Mouse (Mus musculus) yolk sac, embryonic 10.5 days (tissue): ENCODE results near the gene Git1.

Source experiments
- DNase-seq: peaks from one replicate; pipeline ENCODE4 v3.0.0-alpha.2; 2017; ENCODE audit warnings: low spot score

Gene Git1

DNA sequence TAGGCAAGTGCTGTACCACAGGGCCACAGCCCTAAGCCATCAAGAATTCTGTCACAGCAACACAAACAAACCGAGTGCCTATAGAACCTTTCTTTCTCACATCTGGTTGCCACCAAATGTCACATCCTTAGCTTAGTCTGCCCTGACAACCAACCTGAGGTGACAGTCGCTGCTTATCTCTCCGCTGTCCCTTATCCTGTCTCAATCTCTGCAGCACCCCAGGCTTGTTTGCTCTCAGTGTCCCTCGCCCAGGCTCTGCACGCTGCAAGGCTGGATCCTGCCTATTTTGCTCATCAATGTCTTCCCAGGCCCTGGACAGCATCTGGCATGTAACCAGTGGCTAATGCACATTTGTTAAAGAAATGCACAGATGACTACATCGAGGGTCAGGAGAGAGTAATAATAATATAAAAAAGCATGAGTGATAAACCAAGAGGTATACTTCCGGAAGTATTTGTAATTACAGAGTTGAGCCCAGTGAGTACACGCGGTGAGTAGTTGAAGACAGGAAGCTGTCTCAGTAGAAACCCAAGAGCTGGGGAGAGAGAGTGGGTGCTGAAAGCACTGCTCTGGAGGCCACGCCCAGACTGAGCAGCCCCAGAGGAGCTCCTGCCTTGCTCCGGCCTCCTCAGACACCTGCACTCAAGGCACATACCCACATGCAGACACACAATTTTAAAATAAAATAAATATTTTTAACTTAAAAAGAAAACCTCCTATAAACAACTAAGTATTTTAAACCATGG, 9.7 kb upstream of the Git1 start:
- DNase-seq = no peak

GRCm38 (mm10) chr11:77485229-77485628, 8.1 kb upstream of the Git1 start:
- DNase-seq = no peak

GRCm38 (mm10) chr11:77486798-77487197, 6.6 kb upstream of the Git1 start:
- DNase-seq = no peak

DNA sequence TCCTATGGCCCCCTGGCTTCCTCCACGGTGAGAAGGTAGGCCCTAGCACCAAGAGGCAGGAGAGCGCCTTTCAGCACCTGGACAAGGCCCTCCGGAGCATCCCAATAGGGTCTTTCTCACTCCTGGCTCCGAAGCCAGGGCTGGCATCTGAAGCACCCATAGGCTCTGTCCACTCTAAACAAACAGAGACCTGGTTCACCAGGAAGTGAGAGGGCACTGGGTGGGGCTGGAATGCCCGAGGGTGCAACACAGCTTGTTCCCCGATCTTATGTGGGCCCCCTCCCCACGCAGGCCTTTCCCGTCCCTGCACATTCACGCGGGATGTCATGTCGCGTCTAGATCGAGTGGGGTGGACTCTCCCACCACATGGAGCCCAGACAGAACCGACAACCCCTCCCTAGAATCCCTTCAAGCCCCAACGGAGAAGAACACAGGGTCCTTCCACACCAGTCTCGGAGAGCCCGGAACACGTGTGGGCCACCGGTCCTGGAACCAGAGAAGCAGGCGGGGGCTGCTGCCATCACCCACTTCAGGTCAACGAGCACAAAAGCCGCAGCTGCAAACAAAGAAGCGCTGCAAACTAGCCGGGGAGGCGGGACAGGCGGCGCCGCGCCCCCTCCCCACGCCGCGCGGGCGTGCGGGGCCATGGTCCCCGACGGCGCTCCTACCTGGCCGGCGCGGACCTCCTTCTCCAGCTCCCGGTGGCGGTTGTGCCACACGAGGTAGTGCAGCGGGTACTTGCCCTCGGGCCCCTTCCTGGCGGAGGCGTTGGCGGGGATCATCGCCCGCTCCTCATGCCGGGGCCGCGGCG, 4.4 kb upstream of the Git1 start:
- no peak for DNase-seq

GRCm38 (mm10) chr11:77489591-77490235, 3.6 kb upstream of the Git1 start, which contains the start of gene Ankrd13b:
Gene Ankrd13b (minus strand): TSS chr11:77489678.
- DNase-seq = peak; percentile 74

GRCm38 (mm10) chr11:77490451-77490850, 2.9 kb upstream of the Git1 start:
- DNase-seq = no peak

- peak; percentile 88 for DNase-seq
These were observed 2.2 kb upstream of the Git1 start for GRCm38 (mm10) chr11:77491123-77491501.

DNA sequence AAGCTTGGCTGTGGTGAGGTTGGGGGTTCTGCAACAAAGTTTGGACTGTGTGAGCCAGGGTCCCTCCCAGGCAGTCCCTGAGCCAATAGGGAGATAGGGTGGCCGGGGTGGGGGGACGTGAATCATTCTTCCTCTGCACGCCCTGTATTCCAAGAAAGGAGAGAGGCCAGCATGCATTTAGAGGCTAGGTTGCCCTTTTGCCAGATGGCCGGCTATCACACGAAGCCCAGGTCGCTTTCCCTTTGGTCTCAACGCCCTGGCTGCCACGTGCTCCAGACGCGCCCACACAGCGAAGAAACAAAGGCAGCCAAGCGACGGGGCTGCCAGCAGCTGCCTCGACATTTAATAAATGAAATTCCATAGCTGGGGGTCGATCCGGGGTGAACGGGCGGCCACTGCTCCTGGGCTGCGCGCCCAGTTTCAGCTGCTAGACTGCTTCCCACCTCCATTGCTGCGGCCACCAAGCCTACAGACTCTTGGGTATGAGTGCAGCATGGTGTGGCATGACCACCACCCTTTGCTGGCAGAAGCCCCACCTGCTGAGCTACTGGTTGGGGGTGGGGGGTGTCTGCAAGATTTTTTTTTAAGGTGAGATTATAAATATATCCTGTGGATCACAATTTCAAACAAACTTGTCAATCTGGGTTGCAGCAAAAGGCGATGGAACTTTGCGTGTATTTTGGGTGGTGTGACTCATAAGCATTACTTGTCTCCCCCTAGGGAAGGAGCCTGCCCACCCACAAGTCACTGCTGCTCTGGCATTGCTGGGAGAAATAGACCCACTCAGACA, 1.7 kb upstream of the Git1 start:
- DNase-seq = peak; percentile 78

DNA sequence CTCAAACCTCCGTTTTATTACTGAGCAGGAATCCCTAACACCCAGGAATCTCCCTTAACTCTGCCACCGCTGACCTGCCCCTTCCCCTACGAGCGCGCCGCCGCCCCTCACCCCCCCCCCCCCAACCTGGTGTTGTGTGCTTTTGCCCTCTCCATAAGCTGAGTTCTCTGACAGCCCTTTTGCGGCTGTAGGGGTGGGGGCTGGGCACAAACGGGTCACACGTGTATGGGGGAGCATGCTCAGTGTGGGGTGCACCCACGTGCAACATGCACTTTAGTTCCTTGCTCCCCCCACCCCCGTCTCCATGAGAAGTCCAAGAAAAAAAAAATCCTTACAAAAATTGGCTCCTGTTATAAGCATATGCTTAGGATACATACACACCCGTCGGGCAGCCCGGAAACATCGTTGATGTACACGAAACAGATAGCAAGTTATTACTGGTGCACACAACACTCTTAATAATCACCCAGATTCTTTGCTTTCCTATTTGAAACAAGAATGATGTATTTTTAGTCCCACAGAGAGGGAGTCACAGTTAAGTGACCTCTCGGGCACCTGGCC, 971 bp upstream of the Git1 start:
- peak; percentile 26 for DNase-seq

DNA sequence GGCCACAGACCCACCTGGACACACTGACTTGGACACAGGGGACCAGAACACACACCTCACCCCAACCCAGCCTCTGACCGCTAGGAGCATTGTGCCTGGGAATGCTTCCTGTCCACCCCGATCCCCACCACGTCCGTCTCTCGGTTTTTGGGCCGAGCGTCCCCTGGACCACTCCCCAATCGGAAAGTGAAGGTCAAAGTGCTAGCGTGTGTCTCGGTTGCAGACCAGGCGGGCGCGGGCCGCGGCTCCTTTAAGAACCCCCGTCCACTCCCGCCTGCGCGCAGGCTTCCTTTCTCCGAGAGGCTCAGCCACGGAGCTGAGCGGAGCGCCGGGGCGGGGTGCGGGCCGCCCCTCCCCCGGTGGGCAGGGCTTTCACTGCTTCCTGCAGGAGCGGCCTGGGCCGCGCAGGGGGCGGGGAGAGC, 440 bp upstream of the Git1 start:
- peak; percentile 92 for DNase-seq

GRCm38 (mm10) chr11:77494344-77494676, 948 bp downstream of the Git1 start:
- no peak for DNase-seq

- DNase-seq = no peak
These were observed 1.4 kb downstream of the Git1 start for GRCm38 (mm10) chr11:77494782-77495181.

GRCm38 (mm10) chr11:77495507-77495906, 2.1 kb downstream of the Git1 start:
- peak; percentile 55 for DNase-seq

DNA sequence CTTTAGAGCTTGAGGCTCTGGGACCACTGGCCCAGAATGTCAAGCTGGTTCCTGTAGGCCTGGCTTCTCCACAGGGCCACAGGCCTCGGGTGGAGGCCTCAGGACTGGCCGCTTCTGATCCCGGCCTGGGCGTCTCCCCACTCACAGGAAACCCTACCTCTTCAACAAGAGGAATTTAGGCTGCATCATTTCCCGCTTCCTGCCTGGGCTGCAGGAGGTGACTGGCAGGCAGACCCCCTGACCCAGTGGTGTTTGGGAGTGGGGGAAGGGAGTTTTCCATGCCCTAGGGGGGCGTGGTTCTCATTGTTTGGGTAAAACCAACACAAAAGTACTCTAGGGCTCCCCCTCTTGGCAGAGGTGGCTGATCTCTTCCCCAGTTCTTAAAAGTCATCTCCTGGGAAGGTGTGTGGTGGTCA, 4.0 kb downstream of the Git1 start:
- DNase-seq = peak; percentile 77

DNA sequence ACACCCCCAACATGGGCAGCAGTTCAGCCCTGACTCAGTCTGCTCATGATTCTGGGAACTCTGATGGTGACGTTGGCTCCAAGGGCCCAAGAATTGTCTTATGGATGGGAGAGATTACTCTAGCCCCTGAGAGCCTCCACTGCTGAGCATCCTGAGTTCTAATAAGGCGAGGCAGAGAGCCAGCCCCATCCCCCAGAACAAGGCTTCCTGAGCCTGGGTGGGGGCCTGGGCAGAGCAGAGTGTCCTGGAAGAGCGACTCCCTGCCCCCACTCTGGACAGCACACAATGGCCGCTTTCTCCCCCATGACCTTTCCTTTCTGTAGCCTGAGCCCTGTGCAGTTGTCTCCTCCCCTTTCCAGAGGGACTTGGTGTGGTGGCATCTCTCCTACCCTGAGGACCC, 4.5 kb downstream of the Git1 start:
- DNase-seq = no peak

DNA sequence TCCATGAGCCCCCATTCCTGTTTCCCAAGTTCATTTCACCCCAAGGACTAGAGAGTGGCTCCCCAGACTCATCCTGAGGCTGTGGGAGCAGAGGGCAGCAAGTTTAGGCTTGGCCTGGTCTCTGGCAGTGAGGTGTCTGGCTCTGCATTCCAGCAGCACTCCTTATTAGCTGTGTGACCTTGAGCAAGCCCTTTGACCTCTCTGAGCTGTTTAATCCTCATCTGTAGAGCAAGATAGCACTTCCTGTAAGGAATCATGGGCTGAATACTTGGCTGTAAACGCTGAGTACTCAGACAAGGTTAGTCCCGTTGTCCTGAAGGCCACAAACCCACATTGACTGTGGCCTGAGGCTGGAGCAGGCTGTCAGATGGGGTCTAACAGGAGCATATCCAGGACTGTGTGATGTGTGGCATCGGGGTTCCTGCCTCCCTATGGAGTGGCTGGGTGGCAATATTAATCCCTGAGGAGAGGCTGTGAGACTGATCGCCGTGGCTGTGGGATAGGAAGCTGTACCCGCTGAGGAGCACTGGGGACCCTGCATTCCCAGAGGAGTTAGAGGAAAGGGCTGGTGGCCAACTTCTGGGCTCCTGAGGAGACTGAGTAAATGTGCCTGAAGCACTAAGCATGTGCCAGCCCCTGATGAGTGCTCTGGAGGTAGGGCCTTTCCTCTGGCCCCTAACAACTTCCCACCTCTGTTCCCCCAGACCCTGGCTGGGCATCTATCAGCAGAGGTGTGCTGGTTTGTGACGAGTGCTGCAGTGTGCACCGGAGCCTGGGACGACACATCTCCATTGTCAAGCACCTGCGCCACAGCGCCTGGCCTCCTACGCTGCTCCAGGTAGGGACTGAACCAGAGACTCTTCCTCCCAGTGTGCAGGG, 5.1 kb downstream of the Git1 start:
- peak; percentile 86 for DNase-seq

- DNase-seq = no peak
These were observed 6.0 kb downstream of the Git1 start for GRCm38 (mm10) chr11:77499354-77499753.

- DNase-seq = no peak
These were observed 7.3 kb downstream of the Git1 start for GRCm38 (mm10) chr11:77500361-77501325.

DNA sequence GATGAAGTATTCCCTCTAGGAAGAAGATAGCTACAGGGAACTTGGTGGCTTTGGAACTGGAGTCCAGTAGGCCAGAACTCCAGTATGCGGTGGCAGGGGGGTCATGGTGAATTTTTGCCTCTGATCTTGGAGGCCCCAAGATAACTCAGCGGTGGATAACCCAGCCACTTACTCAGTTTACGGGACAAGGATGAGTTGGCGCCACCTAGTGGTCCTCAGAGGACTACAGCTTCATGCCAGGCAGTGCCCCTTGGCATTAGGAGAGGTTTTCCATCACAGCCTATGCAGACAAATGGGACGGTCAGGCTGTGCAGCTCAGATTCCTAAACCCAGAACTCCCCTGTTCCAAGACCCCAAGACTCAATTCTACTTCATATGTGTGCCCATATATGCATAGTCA, 8.0 kb downstream of the Git1 start:
- DNase-seq = peak; percentile 28

DNA sequence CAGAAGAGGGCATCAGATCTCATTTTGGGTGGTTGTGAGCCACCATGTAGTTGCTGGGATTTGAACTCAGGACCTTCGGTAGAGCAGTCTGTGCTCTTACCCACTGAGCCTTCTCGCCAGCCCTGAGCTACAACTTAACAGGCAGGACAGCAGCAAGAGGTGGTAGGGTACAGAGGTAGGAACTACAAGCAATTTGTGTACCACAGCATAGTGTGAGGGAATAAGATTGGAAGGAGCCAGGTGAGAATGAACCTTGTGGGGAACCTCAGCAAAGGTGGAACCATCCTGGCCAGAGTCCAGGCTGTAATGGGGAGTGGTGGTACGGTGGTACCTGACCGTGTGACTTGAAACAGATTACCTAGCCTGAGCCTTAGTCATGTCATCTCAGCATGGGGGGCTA, 8.6 kb downstream of the Git1 start:
- no peak for DNase-seq
